In genomic region chr1:151550587-151551479, GRCm38 (mm10) we compare ENCODE assay signal across 13 mouse cellular contexts. TPM values are rescaled to one million over a fixed set of nuclear protein-coding genes. Genes with fewer than 3 reads are reported as not detected.
DNase-seq lines count a peak whose midpoint lies in the region; ATAC-seq and TF ChIP-seq lines count a peak whose summit lies in the region.
"Had no signal": no experiment of that assay in that cellular context is flagged by ENCODE, and none has a peak within 500 bp of the region (broad histone marks: within the 10 kb centered on the region; RNA-seq: fewer than 3 reads in every experiment).

No protein-coding gene starts in this region.

- 41% methylated on average over 19 of the region's 19 CpGs for WGBS in forebrain, embryonic 13.5 days
- WGBS in forebrain, embryonic 10.5 days: 52% methylated on average over 19 of the region's 19 CpGs
- WGBS in cerebellum, adult 2 months: 18% methylated on average over 19 of the region's 19 CpGs

- H3K27me3 ChIP-seq in forebrain, embryonic 13.5 days: no peaks in the 10 kb centered on the region
- no peaks in the 10 kb centered on the region for H3K27me3 ChIP-seq in forebrain, embryonic 10.5 days (ENCODE audit: poor library complexity, severe bottlenecking)
- H3K27me3 ChIP-seq in CH12.LX (replicated peaks): no peaks in the 10 kb centered on the region
- H3K27me3 ChIP-seq in cerebellum, adult 2 months (ENCODE audit: control insufficient read depth, insufficient read depth, low read length): no peaks in the 10 kb centered on the region

- H3K79me2 ChIP-seq in CH12.LX (replicated peaks; ENCODE audit: control insufficient read depth, extremely low read depth, insufficient read depth, poor library complexity, severe bottlenecking): no peaks in the 10 kb centered on the region

- no peak for TF ChIP-seq POLR2A in CH12.LX (IDR thresholded peaks at IDR 0.05; ENCODE audit: low read depth, low read length)
- TF ChIP-seq POLR2A in cerebellum, adult 2 months (IDR thresholded peaks at IDR 0.05; ENCODE audit: borderline replicate concordance, insufficient read depth, low read length): no peak

- H3K9me3 ChIP-seq in forebrain, embryonic 13.5 days (replicated peaks): no peaks in the 10 kb centered on the region
- H3K9me3 ChIP-seq in forebrain, embryonic 10.5 days: no peaks in the 10 kb centered on the region
- no peaks in the 10 kb centered on the region for H3K9me3 ChIP-seq in CH12.LX (replicated peaks; ENCODE audit: low read length)
- H3K9me3 ChIP-seq: embryonic facial prominence, embryonic 10.5 days had no signal

- H3K9ac ChIP-seq in forebrain, embryonic 13.5 days: no peak overlapping the region
- no peak overlapping the region for H3K9ac ChIP-seq in CH12.LX (ENCODE audit: insufficient read depth, low read depth)

- DNase-seq in forebrain, embryonic 10.5 days (ENCODE audit: extremely low spot score, low spot score): no peak
- peak; percentile 2 for DNase-seq in kidney, postnatal 10 days
- no peak for DNase-seq in kidney, postnatal 14 days
- no peak for DNase-seq in CH12.LX (ENCODE audit: extremely low read depth)
- peak; percentile 21 for DNase-seq in induced T-regulatory cell, adult 2 months (ENCODE audit: low read depth)
- no peak for DNase-seq in cerebellum, adult 2 months
- no peak for DNase-seq in layer of hippocampus, adult 9-11 months
- DNase-seq: adrenal gland, adult 8-10 months; cerebellum, postnatal 25 days; kidney, postnatal 4 days; lung, postnatal 36 days had no signal

- no peak overlapping the region for H3K27ac ChIP-seq in forebrain, embryonic 13.5 days
- H3K27ac ChIP-seq in forebrain, embryonic 10.5 days: no peak overlapping the region
- no peak overlapping the region for H3K27ac ChIP-seq in CH12.LX (ENCODE audit: insufficient read depth, low read depth)
- no peak overlapping the region for H3K27ac ChIP-seq in cerebellum, adult 2 months (ENCODE audit: insufficient read depth, low read length)
- H3K27ac ChIP-seq: embryonic facial prominence, embryonic 10.5 days had no signal

- H3K4me1 ChIP-seq in forebrain, embryonic 13.5 days: peaks cover 11% of the 10 kb centered on the region; the same call in 1 of the 2 replicates
- peaks cover 9% of the 10 kb centered on the region for H3K4me1 ChIP-seq in forebrain, embryonic 10.5 days
- H3K4me1 ChIP-seq in CH12.LX (ENCODE audit: control insufficient read depth in 1 of 2, insufficient read depth in 2 of 2): peaks cover 5 to 6% of the 10 kb centered on the region in 2 experiments; a peak in 2 of 4 replicates
- H3K4me1 ChIP-seq in cerebellum, adult 2 months (ENCODE audit: control insufficient read depth, insufficient read depth, low read length): no peaks in the 10 kb centered on the region

- in situ Hi-C loops in CH12.LX (cut with MboI; ENCODE audit: low pct_ligation_motif_present, low pct_unique_long_range_greater_than_20kb, low sequenced_read_pairs): loop anchor here (10.0 kb wide), 1 partner anchor 46 kb away; the partner anchor contains the start of gene Rnf2

- dilution Hi-C loops in CH12.LX (cut with MboI; ENCODE audit: extremely low pct_ligation_motif_present, extremely low pct_unique_long_range_greater_than_20kb, low sequenced_read_pairs): no loop called here

- TF ChIP-seq EP300 in CH12.LX (IDR thresholded peaks at IDR 0.05; ENCODE audit: low read length): no peak

- no peak for TF ChIP-seq RAD21 in CH12.LX (IDR thresholded peaks at IDR 0.05; ENCODE audit: low read depth, low read length)

- no peaks in the 10 kb centered on the region for H3K36me3 ChIP-seq in forebrain, embryonic 13.5 days (ENCODE audit: poor library complexity, severe bottlenecking)
- H3K36me3 ChIP-seq in forebrain, embryonic 10.5 days (replicated peaks): no peaks in the 10 kb centered on the region
- H3K36me3 ChIP-seq in CH12.LX (replicated peaks in 1 of 2; ENCODE audit: control insufficient read depth in 1 of 2, insufficient read depth in 1 of 2, low read length in 1 of 2): no peaks in the 10 kb centered on the region
- H3K36me3 ChIP-seq: embryonic facial prominence, embryonic 10.5 days had no signal

- peak; percentile 58 for ATAC-seq in forebrain, embryonic 13.5 days

- TF ChIP-seq CTCF in CH12.LX (conservative IDR thresholded peaks at IDR 0.05 in 1 of 2, IDR thresholded peaks at IDR 0.05 in 1 of 2; ENCODE audit: low read depth in 2 of 2, low read length in 2 of 2): no peak
- no peak for TF ChIP-seq CTCF in cerebellum, adult 2 months (IDR thresholded peaks at IDR 0.05; ENCODE audit: borderline replicate concordance, insufficient read depth, low read depth, low read length)

- H3K4me2 ChIP-seq in forebrain, embryonic 13.5 days: peak overlapping the region; percentile 28; the same call in 1 of the 2 replicates
- H3K4me2 ChIP-seq in CH12.LX (ENCODE audit: insufficient read depth, low read depth, poor library complexity, severe bottlenecking): 0 out of 2 replicates have a peak overlapping the region, but pooled peaks have one; percentile 24

- H3K4me3 ChIP-seq in forebrain, embryonic 13.5 days: no peak overlapping the region
- H3K4me3 ChIP-seq in forebrain, embryonic 10.5 days: no peak overlapping the region
- H3K4me3 ChIP-seq in CH12.LX (replicated peaks in 1 of 3; ENCODE audit: low read depth in 2 of 3, low read length in 2 of 3, poor library complexity in 1 of 3): no peak overlapping the region
- no peak overlapping the region for H3K4me3 ChIP-seq in cerebellum, adult 2 months (replicated peaks; ENCODE audit: insufficient read depth, low read depth, low read length)
- H3K4me3 ChIP-seq: embryonic facial prominence, embryonic 10.5 days had no signal

TF ChIP-seq in CH12.LX, 34 proteins besides CTCF, POLR2A, EP300 and RAD21:
- TF ChIP-seq TCF12 (IDR thresholded peaks at IDR 0.05; ENCODE audit: low read depth, low read length) (no peak), ZNF384 (IDR thresholded peaks at IDR 0.05; ENCODE audit: low read depth, low read length) (no peak), SIN3A (IDR thresholded peaks at IDR 0.05; ENCODE audit: low read length) (no peak), RCOR1 (conservative IDR thresholded peaks at IDR 0.05; ENCODE audit: low read depth, low read length) (no peak), TBP (conservative IDR thresholded peaks at IDR 0.05; ENCODE audit: low read depth, low read length) (no peak), MAFK (IDR thresholded peaks at IDR 0.05; ENCODE audit: insufficient replicate concordance, low read length) (no peak), NELFE (IDR thresholded peaks at IDR 0.05; ENCODE audit: low read depth, low read length) (no peak), ZMIZ1 (IDR thresholded peaks at IDR 0.05; ENCODE audit: low read depth, low read length) (no peak), BHLHE40 (IDR thresholded peaks at IDR 0.05; ENCODE audit: low read depth, low read length) (no peak), JUN (IDR thresholded peaks at IDR 0.05; ENCODE audit: insufficient read depth, low read depth, low read length) (no peak), MAX (IDR thresholded peaks at IDR 0.05; ENCODE audit: low read length) (no peak), NRF1 (IDR thresholded peaks at IDR 0.05; ENCODE audit: low read depth, low read length) (no peak), E2F4 (IDR thresholded peaks at IDR 0.05; ENCODE audit: insufficient replicate concordance, low read depth, low read length) (no peak), UBTF (IDR thresholded peaks at IDR 0.05; ENCODE audit: low read depth, low read length) (no peak), ZC3H11A (IDR thresholded peaks at IDR 0.05; ENCODE audit: low read depth, low read length) (no peak), SMC3 (IDR thresholded peaks at IDR 0.05; ENCODE audit: low read depth, low read length) (no peak), POLR2AphosphoS2 (IDR thresholded peaks at IDR 0.05; ENCODE audit: low read depth, low read length) (no peak), CHD1 (IDR thresholded peaks at IDR 0.05; ENCODE audit: low read depth, low read length) (no peak), USF2 (conservative IDR thresholded peaks at IDR 0.05; ENCODE audit: low read depth, low read length) (no peak)
TF ChIP-seq in CH12.LX: peak in this region for 0.

RNA-seq across cellular contexts. Expression of gene Fam129a, which starts 20.2 kb away (rescaled TPM):
- 1.3 and 1.9 TPM in 2 replicates for polyA plus RNA-seq in forebrain, embryonic 13.5 days (2015; fragmentation: Nextera tagmentation; extraction: Ambion mirVana)
- polyA plus RNA-seq in forebrain, embryonic 10.5 days (2016; fragmentation: Nextera tagmentation; extraction: Ambion mirVana): 0.46 and 0.59 TPM in 2 replicates
- total RNA-seq in CH12.LX (2012; rRNA removed) (25.9 and 48.3 TPM in 2 replicates), CH12.LX (2014; rRNA removed) (30.8 and 37.0 TPM in 2 replicates)
- 26.2 and 27.8 TPM in 2 replicates for polyA plus RNA-seq in CH12.LX (2012; ENCODE audit: insufficient read length, low read depth)
- 1.3 TPM in 2 replicates for polyA plus RNA-seq in cerebellum, adult 2 months (2012; rRNA removed)

RNA-seq across cellular contexts. Expression of gene Rnf2, which starts 50.1 kb away (rescaled TPM):
- polyA plus RNA-seq in forebrain, embryonic 13.5 days (2015; fragmentation: Nextera tagmentation; extraction: Ambion mirVana): 112 and 125 TPM in 2 replicates
- 115 and 118 TPM in 2 replicates for polyA plus RNA-seq in forebrain, embryonic 10.5 days (2016; fragmentation: Nextera tagmentation; extraction: Ambion mirVana)
- total RNA-seq in CH12.LX (2012; rRNA removed): 52.5 and 53.7 TPM in 2 replicates
- 127 and 134 TPM in 2 replicates for total RNA-seq in CH12.LX (2014; rRNA removed)
- polyA plus RNA-seq in CH12.LX (2012; ENCODE audit: insufficient read length, low read depth): 53.4 and 55.1 TPM in 2 replicates
- 27.3 and 31.4 TPM in 2 replicates for polyA plus RNA-seq in cerebellum, adult 2 months (2012; rRNA removed)

Comparison
In these comparisons a context has a peak if more than half of its experiments do, and no peak if none do; other contexts are left out.
1. DNase-seq: peak in kidney, postnatal 10 days (single experiment) and induced T-regulatory cell, adult 2 months (single experiment); none in forebrain, embryonic 10.5 days (single experiment), kidney, postnatal 14 days (single experiment), CH12.LX (single experiment), cerebellum, adult 2 months (0 of 2) and layer of hippocampus, adult 9-11 months (single experiment).